Mouse (Mus musculus): ENCODE results near the gene Ppan.

GRCm38 (mm10) chr9:20861821-20862220 is 26.2 kb upstream of the Ppan start:
- TF ChIP-seq EP300 (IDR thresholded peaks at IDR 0.05; ENCODE audit: insufficient read depth, low read depth, low read length) (no peak), CTCF (IDR thresholded peaks at IDR 0.05; ENCODE audit: low read depth, low read length) (peak; percentile 87)

Data from ES-Bruce4 (cell line).